Mouse (Mus musculus): Measurements from ENCODE around the gene Gstm2. TPM values are rescaled to one million over a fixed set of nuclear protein-coding genes. Genes with fewer than 3 reads are reported as not detected.
"Not testable (repeated sequence)": the region's sequence is repeated elsewhere in the genome, so short reads cannot be mapped to it uniquely, and the experiment has no call there.

Gstm2 gene
- total RNA-seq, 2 experiments from 2014 or later, result 204 to 244 TPM

DNA sequence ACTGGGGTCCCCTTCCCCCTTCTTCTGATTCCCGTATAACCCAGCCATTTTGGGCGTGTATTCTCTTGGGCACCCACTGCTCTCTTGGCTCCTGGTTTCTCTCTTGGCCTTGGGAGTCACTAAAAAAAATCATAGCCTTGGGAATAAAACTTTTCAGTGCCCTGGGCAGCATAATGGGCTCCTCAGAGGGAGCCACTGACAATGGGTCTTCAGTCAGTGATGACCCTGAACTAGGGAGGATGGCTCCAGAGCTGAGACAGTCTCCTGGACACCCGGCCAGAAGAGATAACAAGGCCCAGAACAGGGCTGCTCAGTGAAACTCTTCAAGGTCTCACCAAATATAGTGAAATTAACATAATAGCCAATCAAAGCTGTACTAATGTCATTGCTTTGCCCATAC lies 12.3 kb upstream of the Gstm2 start:
- DNase-seq, result no peak

DNA sequence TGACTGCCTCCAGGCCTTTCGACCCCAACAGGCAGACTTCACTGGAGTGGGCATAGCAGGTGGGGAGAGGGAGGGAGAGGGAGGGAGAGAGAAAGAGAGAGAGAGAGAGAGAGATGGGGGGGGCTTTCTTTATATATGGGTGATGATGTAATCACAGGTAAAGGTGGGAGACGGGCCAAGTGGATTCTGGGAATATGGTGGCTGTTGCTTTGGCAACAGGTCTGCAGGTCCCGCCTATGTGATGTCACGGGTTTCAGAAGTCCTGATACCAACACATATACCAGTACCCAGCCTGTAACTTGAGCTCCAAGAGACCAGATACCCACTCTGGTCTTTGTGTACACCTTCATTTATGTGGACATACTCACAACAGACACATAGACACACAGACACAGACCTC lies 10.3 kb upstream of the Gstm2 start:
- DNase-seq, result no peak

DNA sequence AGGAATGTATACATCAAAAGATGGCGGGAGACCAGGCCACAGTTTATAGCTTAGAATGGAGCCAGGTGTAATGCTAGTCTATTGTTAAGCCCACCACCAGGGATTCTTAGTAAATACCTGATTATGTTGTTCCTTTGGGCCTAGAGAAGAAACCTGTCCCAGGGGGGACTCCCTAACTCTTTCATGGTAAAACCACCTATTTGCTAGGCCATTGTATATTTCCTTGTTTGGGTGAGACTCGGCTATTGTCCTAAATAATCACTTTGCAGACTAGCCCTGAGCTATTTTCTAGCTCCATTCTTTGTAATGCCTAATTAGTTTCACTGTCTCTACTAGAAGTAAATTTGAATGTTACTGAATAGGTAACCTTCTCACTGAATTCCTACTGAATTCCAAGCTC lies 9.7 kb upstream of the Gstm2 start:
- not testable (repeated sequence) for DNase-seq

DNA sequence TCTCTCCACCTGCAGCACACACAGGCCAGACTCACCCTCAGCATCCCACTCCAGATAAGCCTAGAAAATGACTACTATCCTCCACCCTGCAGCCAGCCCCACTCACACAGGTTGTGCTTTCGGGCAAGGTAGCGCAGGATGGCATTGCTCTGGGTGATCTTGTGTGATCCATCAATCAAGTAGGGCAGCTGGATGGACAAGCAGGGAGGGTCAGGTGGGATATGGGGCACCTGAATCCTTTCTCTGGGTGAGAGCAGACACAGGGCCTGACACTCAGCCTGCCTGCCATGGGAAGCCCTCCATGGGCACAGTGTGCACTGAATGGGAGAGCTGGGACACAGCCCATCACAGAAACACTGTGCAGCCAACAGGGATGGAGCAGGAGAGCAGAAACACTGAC lies 1.1 kb downstream of the Gstm2 start:
- not testable (repeated sequence) for DNase-seq

DNA sequence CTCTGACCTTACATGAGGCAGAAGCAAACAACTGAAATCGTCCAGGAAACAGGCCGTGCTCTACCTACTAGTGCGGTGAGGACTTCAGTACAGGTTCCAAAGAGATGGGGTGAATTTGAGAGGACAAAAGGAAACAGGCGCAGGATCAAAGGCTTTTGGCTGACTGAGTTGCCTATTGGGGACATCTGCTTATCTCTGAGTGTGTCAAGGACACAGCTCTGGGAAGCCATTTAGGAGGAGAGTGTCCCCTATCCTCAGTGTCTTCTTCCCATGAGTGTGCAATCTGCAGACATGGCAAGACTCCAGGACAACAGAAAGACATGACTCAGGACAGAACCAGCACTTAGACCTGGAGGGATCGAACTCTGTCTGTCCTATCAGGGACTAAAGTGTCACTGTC lies 1.8 kb downstream of the Gstm2 start:
- no peak for DNase-seq

DNA sequence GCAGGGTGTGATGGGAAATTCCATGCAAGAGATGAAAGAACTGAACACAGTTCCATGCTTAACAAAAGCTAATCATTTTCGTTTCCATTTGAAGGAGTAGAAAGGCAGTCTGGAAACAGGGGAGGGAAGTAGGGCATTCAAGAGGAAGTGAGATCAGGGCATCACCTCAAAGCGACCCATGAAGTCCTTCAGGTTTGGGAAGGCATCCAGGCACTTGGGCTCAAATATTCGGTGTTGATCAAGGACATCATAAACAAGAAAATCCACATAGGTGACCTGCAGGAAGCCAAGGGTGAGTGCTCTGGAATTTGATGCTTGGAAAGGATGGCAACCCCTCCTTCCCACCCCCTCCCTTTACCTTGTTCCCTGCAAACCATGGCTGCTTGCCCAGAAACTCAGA lies 2.5 kb downstream of the Gstm2 start:
- DNase-seq, result no peak

DNA sequence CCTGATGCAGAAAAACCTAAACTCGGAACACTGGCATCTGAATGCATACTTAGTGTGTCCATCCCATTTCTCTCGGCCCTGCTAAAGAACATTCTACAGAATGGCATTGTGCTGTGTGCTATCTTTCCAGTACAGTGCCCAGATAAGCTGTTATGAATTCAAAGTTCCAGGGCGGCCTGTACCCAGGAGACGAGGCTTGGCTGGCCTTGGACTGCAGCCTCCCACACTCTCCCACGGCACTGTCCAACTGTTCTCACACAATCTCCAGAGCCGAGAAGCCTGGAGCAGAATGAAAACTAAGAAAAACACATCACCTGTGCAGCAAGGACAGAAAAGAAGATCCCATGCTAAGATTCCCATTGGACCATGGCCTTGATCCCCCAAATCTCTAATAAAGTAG lies 3.5 kb downstream of the Gstm2 start:
- no peak for DNase-seq

DNA sequence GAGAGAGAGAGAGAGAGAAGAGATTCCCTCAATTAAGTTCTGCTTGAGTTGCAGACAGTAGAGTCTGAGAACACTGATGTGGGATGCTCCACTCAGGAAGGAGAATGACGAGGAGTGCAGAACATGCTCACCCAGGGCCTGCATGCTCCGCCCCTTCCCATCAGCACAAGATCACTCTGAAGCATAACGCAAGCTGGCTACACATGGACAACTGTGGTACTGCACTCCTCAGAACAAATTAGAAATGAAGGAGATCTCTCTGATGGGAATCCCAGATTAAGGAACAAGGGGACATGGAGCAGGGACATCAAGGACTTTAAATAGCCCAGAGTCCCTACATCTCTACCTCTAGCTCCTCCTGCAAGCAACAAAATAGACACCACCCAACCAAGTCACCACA lies 5.0 kb downstream of the Gstm2 start:
- no peak for DNase-seq

DNA sequence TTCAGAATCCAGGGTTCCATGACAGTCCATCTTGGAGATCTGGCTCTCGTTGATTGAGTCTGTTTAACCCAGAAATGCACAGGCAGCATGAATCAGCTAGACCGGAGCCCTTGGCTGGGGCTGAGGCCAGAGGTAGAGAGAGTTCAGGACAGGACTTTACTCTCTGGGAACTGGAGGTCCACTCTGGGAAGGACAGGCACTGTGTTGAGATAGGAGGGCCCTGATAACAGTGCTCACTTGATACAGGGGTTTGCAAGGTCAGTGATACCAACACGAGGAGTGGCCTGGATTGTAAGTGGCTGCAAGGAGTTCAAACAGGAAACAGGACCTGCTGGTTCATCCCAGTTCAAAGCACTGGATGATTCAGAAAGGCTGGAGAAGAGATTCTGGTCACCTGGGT lies 8.6 kb downstream of the Gstm2 start:
- DNase-seq, result no peak

DNA sequence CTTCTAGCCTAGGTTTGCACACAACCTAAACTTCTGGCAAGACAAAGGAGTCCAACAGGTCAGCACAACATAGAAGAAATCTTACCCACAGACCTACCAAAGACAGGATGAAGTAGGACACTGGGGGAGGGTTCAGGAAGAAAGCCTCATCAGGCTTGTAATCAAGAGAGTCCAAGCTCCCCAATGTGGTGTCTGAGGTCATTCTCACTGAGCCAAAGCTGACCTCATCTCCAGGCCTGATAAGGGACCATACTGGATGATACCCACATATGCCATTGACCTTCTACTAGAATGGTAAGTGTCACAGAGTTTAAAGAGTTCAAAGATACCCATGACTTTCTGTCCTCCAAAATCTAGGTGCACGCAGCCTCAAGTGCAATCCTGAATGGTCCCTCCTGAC lies 12.0 kb downstream of the Gstm2 start:
- DNase-seq, result no peak

DNA sequence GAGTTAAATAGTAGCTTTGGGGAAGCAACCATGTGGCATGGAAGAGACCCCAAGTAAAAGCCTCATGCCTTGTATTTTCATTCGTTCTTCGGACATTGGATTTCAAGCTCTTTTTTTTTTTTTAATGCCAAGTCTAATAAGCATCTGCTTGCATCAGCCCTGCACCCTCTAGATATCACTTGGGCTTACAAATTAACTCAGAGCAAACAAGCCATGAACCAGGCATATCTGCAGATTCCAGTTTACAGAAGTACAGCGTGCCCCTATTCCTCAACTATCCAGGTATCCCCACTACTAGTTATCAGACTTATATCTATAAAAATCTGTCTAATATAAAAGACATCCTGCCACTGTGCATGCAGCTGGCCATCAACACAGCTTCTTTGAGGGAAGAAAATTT lies 14.2 kb downstream of the Gstm2 start:
- no peak for DNase-seq

DNA sequence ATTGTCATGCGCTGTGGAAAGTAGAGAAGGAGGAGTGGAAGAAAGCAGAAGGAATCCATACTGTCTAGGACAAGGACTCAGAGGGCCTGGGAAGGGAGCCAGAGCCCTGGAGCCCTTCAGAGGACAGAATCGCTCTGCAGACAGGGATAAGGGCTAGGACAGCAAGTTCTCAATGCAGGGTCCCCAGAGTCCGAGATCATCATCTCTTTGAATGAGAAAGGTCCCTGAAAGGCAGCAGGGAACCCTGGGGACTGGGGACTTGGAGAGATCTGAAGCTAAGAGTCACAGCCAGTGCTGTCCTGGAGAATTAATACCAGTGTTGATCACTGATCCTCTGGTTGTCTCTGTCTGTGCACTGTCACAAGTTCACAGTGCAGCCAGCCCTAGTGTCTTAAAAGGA lies 15.2 kb downstream of the Gstm2 start:
- peak in 1 of 2 experiments; percentile 62 for DNase-seq

DNA sequence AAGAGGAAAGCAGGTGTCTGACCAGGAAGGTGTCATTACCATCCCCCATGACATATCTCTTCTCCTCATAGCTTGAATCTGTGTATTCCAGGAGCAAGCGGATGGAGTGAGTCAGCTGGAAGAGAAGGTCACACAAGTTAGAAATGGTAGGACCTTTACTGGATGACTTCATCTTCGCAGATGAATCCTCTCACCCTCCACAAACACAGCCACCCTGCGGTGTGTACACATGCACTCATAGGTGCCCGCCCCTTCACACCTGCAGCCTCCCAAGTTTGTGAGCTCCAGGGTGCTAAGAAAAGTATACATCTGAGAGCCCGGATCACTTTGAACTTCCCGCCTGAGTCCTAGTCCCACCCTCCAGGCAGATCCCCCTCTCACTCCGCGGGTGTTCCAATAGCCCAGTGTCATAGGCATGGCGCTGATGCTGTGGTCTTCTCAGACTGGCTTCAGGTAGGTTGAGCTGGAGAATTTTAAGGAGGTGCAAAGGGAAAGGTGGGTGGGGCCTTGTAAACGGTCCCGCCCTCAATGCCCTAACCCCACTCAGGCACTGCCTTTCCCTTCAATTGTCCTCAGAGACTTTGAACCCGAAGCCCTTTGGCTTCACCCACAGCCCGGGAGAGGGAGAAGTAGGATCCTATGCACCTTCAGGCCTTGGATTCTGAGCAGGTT lies 17.4 kb downstream of the Gstm2 start, which contains the start of gene Gstm3:
Gstm3 (minus strand) TSS at position 560 of the 672 bp plus-strand sequence.
- DNase-seq, result no peak

DNA sequence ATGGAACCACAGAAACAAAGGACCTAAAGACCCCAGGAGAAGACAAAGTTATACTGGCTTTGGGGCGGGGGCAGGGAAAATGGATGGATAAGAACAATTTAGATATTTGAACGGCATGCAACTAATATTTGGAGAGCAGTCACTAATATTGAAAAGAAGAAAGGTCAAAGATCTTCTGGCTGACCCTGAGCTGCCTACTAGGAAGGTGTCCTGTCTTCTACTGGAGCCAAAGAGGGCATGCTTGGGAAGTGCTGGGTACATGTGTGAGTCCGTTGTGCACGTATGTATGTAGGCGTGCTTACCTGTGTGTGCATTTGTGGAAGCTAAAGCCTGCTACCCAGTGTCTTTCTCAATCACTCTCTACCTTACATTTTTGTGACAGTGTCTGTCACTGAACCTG lies 19.6 kb downstream of the Gstm2 start:
- DNase-seq, result no peak

DNA sequence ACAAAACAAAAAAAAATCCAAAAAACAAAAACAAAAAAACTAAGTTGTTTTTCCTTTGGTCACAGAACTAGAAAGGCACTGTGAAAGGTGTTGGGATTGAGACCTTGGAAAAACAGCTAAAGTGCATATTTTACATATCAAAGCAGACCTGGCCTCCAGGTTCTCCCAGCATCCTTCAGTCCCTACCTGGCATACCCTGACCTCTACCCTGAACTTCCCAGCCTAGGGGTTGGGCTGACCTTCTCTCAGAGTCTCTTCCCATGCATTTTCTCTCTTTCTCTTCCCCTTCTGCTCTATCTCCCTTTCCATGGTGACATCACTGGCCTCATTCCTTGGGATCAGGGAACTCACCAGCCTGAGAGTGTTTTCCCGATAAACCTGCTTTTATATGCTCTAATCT lies 20.7 kb downstream of the Gstm2 start:
- DNase-seq, result no peak

DNA sequence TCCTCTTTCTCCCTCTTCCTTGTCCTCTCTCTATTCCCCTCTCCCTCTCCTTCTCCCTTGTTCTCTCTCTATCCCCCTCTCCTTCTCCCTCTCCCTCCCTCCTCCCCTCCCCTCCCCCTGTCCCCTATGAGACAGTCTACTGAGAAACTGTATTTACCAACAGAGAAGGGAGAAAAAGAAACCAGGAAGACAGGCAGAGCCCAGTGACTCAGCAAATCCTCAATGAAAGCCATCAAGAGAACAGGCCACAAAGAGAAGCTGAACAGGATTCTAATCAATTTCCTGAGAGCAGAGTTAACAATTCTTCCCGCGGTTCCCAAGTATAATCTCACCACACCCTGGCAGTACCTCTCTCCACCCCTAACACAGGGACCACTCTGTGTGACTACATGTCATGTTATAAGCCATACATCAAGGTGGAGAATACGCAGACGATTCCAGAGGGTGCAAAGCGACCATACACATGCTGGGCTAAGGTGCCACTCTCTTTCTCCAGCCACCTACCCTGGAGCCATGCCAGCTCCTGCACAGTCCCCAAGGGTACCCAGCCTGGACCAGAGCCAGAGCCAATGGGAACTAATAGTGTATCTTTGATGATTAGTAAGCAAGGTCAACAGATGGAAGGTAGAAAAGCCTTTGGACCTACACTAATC lies 21.5 kb downstream of the Gstm2 start:
- no peak for DNase-seq

DNA sequence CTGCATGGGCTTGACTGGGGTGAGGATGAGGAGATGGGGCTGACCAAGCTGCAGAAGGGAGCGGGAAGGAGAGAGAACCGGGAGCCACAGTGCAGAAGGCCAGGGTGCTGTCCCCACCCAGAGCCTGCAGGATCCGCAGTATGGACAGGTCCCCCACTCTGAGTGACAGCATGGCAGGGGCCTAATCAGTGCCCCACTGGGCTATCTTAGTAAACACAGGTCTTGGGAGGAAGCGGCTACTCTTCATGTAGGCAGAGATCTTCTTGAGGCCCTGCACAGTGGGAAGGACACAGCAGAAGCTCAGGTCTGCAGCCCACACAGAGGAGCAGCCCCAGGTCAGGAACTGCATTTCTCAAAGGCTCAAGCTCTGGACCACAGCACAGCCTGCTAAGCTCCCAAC lies 22.2 kb downstream of the Gstm2 start:
- no peak for DNase-seq

DNA sequence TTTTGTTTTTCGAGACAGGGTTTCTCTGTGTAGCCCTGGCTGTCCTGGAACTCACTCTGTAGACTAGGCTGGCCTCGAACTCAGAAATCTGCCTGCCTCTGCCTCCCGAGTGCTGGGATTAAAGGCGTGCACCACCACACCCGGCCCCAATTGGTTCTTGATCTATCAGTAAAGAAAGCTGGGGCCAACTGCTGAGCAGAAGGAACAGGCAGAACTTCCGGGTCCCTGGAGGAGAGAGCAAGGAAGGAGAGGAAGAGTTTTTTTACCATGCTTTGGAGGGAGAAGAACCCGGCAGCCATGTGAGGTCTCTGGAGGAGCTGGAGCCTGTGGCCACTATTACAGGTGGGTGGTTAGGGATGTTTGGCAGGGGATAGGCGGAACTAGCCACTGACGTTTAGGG lies 31.0 kb downstream of the Gstm2 start:
- DNase-seq, result not testable (repeated sequence)

DNA sequence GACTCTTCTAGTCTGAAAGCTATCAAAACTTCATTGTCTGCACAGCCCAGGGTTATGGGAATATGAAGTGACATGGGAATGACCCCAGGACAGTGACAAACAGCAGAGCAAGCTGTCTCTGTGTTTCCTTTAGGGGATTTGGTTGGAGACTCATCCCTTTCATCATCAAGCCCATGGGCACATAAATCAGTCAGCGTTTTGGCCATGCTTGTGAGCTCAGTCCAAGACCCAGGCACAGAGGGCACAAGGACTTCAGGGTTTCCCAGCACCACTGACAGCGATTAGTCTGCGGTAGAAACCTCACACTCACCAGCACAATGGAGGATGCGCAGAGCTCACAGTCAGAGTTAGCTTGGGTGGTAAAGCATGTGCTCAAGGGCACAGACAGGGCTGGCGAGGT lies 32.3 kb downstream of the Gstm2 start:
- DNase-seq, result no peak

DNA sequence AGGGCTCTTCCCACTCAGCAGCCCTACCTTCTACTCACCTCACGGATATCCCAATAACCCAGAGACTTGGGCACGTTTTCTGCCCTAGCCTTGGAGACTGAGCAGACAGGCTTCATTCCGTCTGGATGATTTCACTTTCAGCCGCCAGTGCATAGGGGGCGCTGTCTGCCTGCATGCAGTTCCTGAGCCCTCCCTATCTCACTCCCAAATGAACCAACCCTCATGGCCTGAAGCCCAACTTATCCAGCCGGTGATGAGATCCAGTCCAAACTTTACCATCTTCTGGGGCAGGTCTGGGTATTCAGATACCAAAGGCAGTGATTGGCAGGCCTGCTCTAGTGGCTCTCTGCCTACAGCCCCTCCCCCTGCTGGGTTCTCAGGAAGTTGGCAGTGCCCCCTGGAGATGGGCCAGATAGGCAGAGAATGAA lies 32.9 kb downstream of the Gstm2 start:
- DNase-seq, result peak; percentile 87 to 91

DNA sequence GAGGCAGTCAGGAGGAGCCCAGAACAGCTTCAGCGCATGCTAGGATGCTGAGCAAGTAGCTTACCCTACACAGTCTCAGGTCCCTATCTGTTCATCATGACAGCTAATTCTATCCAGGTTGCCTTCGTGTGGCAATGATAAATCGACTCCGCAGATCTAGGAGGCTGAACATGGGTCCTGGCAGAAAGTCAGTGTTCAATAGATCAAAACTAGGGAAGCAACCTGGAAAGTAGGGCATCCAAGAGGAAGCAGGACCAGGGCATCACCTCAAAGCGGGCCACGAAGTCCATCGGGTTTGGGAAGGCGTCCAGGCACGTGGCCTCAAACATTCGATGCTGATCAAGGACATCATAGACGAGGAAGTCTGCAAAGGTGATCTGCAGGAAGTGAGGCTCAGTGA lies 35.7 kb downstream of the Gstm2 start:
- DNase-seq, result no peak

DNA sequence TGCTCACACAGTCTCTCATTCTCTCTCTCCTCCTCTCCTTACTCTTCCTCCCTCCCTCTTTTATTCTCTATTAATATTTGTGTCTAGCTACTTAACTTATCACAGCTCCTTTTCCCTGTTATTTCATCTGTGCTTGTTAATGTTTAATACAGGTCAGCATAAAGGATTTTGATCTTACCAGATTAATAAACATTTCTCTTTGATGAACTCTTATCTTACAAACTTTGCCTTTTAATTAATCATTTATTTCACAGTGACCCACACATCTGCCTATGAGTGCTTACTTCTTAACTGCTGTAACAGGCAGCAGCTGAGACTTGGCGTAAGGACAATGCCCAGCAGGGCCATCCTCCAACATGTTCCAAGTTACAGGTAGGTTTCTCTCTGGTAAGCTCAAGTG lies 36.8 kb downstream of the Gstm2 start:
- not testable (repeated sequence) for DNase-seq

DNA sequence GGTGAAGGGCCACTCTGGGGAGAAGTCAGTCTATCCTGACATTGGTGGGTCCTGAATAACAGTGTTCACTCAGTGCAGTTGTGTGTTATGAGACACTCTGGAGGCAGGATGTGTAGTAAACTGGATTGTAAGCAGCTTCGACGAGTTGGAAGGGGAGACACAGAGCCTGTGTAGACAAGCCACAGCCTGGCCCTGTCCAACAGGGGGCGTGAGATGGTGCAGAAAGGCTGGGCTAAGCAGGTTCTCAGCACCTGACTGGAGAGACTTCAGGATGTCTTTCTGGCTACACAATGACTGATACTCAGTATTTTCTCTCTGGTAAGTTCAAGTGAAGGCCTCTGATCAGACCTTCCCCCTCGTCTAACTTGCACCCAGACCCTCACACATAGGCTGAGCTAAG lies 40.5 kb downstream of the Gstm2 start:
- DNase-seq, result no peak
